In the genomic region with DNA sequence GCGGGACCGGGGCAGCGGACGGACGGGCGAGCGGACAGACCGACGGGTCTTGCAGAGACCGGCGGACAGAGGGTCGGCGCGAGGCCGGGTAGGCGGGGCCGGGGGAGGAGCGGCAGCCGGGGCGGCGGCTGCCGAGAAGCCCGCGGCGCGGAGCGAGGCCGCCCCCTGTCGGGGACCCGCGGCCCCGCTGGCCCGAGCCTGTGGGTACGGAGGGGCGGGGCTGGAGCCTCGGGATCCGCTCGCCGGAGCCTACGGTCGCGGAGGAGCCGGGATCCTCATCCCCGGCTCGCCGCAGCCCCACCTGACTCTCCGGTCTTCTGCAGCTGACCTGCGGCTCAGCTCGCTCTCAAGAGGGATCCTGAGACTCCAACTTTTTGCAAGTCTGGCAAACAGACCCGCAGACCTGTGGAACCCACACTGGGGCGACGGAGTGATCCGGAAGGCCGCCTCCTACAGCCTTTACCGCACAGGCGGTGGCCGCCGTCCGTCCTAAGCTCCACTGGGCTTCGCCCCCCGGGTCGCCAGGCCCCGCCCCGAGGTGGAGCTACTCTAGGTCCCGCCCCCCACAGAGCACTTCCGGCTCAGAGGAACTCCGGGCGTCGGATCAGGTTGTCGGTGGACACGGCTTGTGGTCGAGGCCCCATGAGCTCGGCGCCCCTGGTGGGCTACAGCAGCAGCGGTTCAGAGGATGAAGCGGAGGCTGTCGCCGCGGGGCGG, we compare ENCODE assay signal across 8 mouse cellular contexts. TPM values are rescaled to one million over a fixed set of nuclear protein-coding genes. Genes with fewer than 3 reads are reported as not detected.
A peak's percentile ranks its signal among the peaks of the same experiment; 100 is the strongest.
DNase-seq lines count a peak whose midpoint lies in the region; ATAC-seq and TF ChIP-seq lines count a peak whose summit lies in the region.

A gene (minus strand): TSS at position 231 of the 717 bp plus-strand sequence.
A gene (plus strand): TSS at position 565 of the 717 bp plus-strand sequence.

- H3K79me3 ChIP-seq in C2C12 (ENCODE audit: low read depth): peaks cover 12% of the 10 kb centered on the region

- peak within 1 kb of the TSS; percentile 99 for H3ac ChIP-seq in C2C12 (ENCODE audit: control insufficient read depth, insufficient read length, low read depth)

- no peaks in the 10 kb centered on the region for H3K27me3 ChIP-seq in C2C12 (ENCODE audit: control insufficient read depth, insufficient read depth, insufficient read length)
- no peaks in the 10 kb centered on the region for H3K27me3 ChIP-seq in erythroblast, embryonic 14.5 days (ENCODE audit: control insufficient read depth)
- H3K27me3 ChIP-seq in heart, embryonic 13.5 days (replicated peaks): no peaks in the 10 kb centered on the region
- H3K27me3 ChIP-seq in liver, embryonic 12.5 days (replicated peaks): no peaks in the 10 kb centered on the region
- no peaks in the 10 kb centered on the region for H3K27me3 ChIP-seq in stomach, embryonic 15.5 days (replicated peaks)

- peaks cover 13% of the 10 kb centered on the region for H3K9me3 ChIP-seq in erythroblast, embryonic 14.5 days (ENCODE audit: control insufficient read depth, low read length)
- no peaks in the 10 kb centered on the region for H3K9me3 ChIP-seq in heart, embryonic 13.5 days
- H3K9me3 ChIP-seq in liver, embryonic 12.5 days (replicated peaks): no peaks in the 10 kb centered on the region
- no peaks in the 10 kb centered on the region for H3K9me3 ChIP-seq in stomach, embryonic 15.5 days

- H3K36me3 ChIP-seq in C2C12 (ENCODE audit: control insufficient read depth, insufficient read depth): peaks cover 44% of the 10 kb centered on the region
- peaks cover 46% of the 10 kb centered on the region for H3K36me3 ChIP-seq in erythroblast, embryonic 14.5 days (ENCODE audit: control insufficient read depth)
- peaks cover 55% of the 10 kb centered on the region for H3K36me3 ChIP-seq in heart, embryonic 13.5 days
- peaks cover 47% of the 10 kb centered on the region for H3K36me3 ChIP-seq in liver, embryonic 12.5 days
- peaks cover 27% of the 10 kb centered on the region for H3K36me3 ChIP-seq in stomach, embryonic 15.5 days

- under 1% methylated on average over 67 of the region's 80 CpGs for WGBS in heart, embryonic 13.5 days
- WGBS in liver, embryonic 12.5 days (ENCODE audit: insufficient replicate concordance): under 1% methylated on average over 75 of the region's 80 CpGs
- under 1% methylated on average over 73 of the region's 80 CpGs for WGBS in stomach, embryonic 15.5 days

- peak; percentile 79 for TF ChIP-seq POLR2A in brain, embryonic 14.5 days (IDR thresholded peaks at IDR 0.05; ENCODE audit: borderline replicate concordance, extremely low read depth, insufficient read depth, insufficient read length, poor library complexity, severe bottlenecking)

- H3K27ac ChIP-seq in heart, embryonic 13.5 days (replicated peaks): peak within 1 kb of the TSS; percentile 99
- peak within 1 kb of the TSS; percentile 97 for H3K27ac ChIP-seq in liver, embryonic 12.5 days
- H3K27ac ChIP-seq in stomach, embryonic 15.5 days: peak within 1 kb of the TSS; percentile 99

- peak within 1 kb of the TSS; percentile 95 for H3K9ac ChIP-seq in heart, embryonic 13.5 days
- H3K9ac ChIP-seq in liver, embryonic 12.5 days: peak within 1 kb of the TSS; percentile 74
- H3K9ac ChIP-seq in stomach, embryonic 15.5 days: peak within 1 kb of the TSS; percentile 94

- DNase-seq in brain, embryonic 14.5 days (ENCODE audit: low read depth): peak; percentile 97
- peak; percentile 97 for DNase-seq in kidney, postnatal 10 days
- DNase-seq in natural killer cell, adult 2 months (ENCODE audit: low spot score in 2 of 2): peak; percentile 96 to 97

- peak within 1 kb of the TSS; percentile 93 for H3K4me2 ChIP-seq in heart, embryonic 13.5 days
- H3K4me2 ChIP-seq in liver, embryonic 12.5 days: peak within 1 kb of the TSS; percentile 97
- peak within 1 kb of the TSS; percentile 80 for H3K4me2 ChIP-seq in stomach, embryonic 15.5 days

- H3K4me3 ChIP-seq in C2C12 (ENCODE audit: insufficient read depth, poor library complexity, severe bottlenecking): peak within 1 kb of the TSS; percentile 79
- H3K4me3 ChIP-seq in erythroblast, embryonic 14.5 days (replicated peaks): peak within 1 kb of the TSS; percentile 85
- peak within 1 kb of the TSS; percentile 96 for H3K4me3 ChIP-seq in heart, embryonic 13.5 days
- H3K4me3 ChIP-seq in liver, embryonic 12.5 days: peak within 1 kb of the TSS; percentile 72
- peak within 1 kb of the TSS; percentile 74 for H3K4me3 ChIP-seq in stomach, embryonic 15.5 days (replicated peaks)

- ATAC-seq in heart, embryonic 13.5 days (ENCODE audit: extremely low read depth, insufficient number of reproducible peaks, low FRiP score, low TSS enrichment): peak; percentile 93
- peak; percentile 93 for ATAC-seq in liver, embryonic 12.5 days
- ATAC-seq in stomach, embryonic 15.5 days (ENCODE audit: insufficient read depth, low FRiP score, low read depth): peak; percentile 94

- peaks cover 34% of the 10 kb centered on the region for H3K4me1 ChIP-seq in erythroblast, embryonic 14.5 days (ENCODE audit: control insufficient read depth)
- peaks cover 37% of the 10 kb centered on the region for H3K4me1 ChIP-seq in heart, embryonic 13.5 days
- peaks cover 33% of the 10 kb centered on the region for H3K4me1 ChIP-seq in liver, embryonic 12.5 days
- peaks cover 19% of the 10 kb centered on the region for H3K4me1 ChIP-seq in stomach, embryonic 15.5 days

- peaks cover 43% of the 10 kb centered on the region for H3K79me2 ChIP-seq in C2C12 (ENCODE audit: control insufficient read depth, insufficient read depth)

- peak; percentile 90 for TF ChIP-seq CTCF in C2C12 (IDR thresholded peaks at IDR 0.05; ENCODE audit: control insufficient read depth, insufficient read depth, insufficient read length)
- peak; percentile 66 for TF ChIP-seq CTCF in brain, embryonic 14.5 days (IDR thresholded peaks at IDR 0.05; ENCODE audit: borderline replicate concordance, extremely low read depth, insufficient read depth, insufficient read length)

TF ChIP-seq in C2C12, 6 proteins besides CTCF, POLR2A, EP300 and RAD21:
- TF ChIP-seq MYOG (IDR thresholded peaks at IDR 0.05; ENCODE audit: control insufficient read depth, extremely low read depth, insufficient read length) (no peak), MYOD1 (IDR thresholded peaks at IDR 0.05; ENCODE audit: control insufficient read depth, insufficient read length, low read depth) (no peak), CEBPB (IDR thresholded peaks at IDR 0.05; ENCODE audit: low read depth) (no peak), USF1 (IDR thresholded peaks at IDR 0.05; ENCODE audit: low read depth) (no peak), MAX (IDR thresholded peaks at IDR 0.05) (no peak), FOSL1 (IDR thresholded peaks at IDR 0.05; ENCODE audit: insufficient read depth, low read length, poor library complexity, severe bottlenecking) (no peak)

RNA-seq across cellular contexts. Expression of the first gene that starts in this region (rescaled TPM):
- polyA plus RNA-seq in C2C12 (2012; fragmentation: generic; extraction: Trizol): 5.7 TPM
- 25.9 and 33.4 TPM in 2 replicates for polyA plus RNA-seq in brain, embryonic 14.5 days (2012; rRNA removed)
- 0.08 and 0.09 TPM in 2 replicates for polyA plus RNA-seq in erythroblast, embryonic 14.5 days (2012)
- 5.6 and 5.9 TPM in 2 replicates for polyA plus RNA-seq in heart, embryonic 13.5 days (2015; fragmentation: Nextera tagmentation; extraction: Ambion mirVana)
- polyA plus RNA-seq in liver, embryonic 12.5 days (2016; fragmentation: Nextera tagmentation; extraction: Ambion mirVana): 2.2 and 2.3 TPM in 2 replicates
- 6.2 and 7.2 TPM in 2 replicates for polyA plus RNA-seq in stomach, embryonic 15.5 days (2015; fragmentation: Nextera tagmentation; extraction: Ambion mirVana)

RNA-seq across cellular contexts. Expression of the second gene that starts in this region (rescaled TPM):
- polyA plus RNA-seq in C2C12 (2012; fragmentation: generic; extraction: Trizol): 38.1 TPM
- polyA plus RNA-seq in brain, embryonic 14.5 days (2012; rRNA removed): 39.3 and 54.8 TPM in 2 replicates
- polyA plus RNA-seq in erythroblast, embryonic 14.5 days (2012): 0.40 and 0.78 TPM in 2 replicates
- polyA plus RNA-seq in heart, embryonic 13.5 days (2015; fragmentation: Nextera tagmentation; extraction: Ambion mirVana): 25.5 and 29.1 TPM in 2 replicates
- 15.4 and 15.9 TPM in 2 replicates for polyA plus RNA-seq in liver, embryonic 12.5 days (2016; fragmentation: Nextera tagmentation; extraction: Ambion mirVana)
- polyA plus RNA-seq in stomach, embryonic 15.5 days (2015; fragmentation: Nextera tagmentation; extraction: Ambion mirVana): 36.1 and 38.5 TPM in 2 replicates

Comparison
In these comparisons a context has a peak if more than half of its experiments do, and no peak if none do; other contexts are left out.
1. Peak in every context shown above with its lines: DNase-seq, ATAC-seq, H3K4me3 ChIP-seq and H3K27ac ChIP-seq.